Mouse (Mus musculus) heart, postnatal 0 days (tissue): ENCODE results near the gene Cit.

Experiments
- CTCF ChIP-seq: IDR thresholded peaks from 2 replicates; pipeline ENCODE4 v1.5.1; 2016; ENCODE audit warnings: antibody characterized with exemption, control low read depth, low read depth
- EP300 ChIP-seq: IDR thresholded peaks from 2 replicates; pipeline ENCODE4 v1.6.1; 2016; ENCODE audit warnings: antibody characterized with exemption, low read depth

- TF ChIP-seq CTCF (no peak), EP300 (no peak)
Observed at GRCm38 (mm10) chr5:115987284-115987683, 142.2 kb downstream of the Cit start.
